Mouse (Mus musculus) MEL (cell line): Measurements from ENCODE around the gene Prss56. TPM values are rescaled to one million over a fixed set of nuclear protein-coding genes. Genes with fewer than 3 reads are reported as not detected.

Experiments
- DNase-seq: peaks from one replicate; pipeline ENCODE4 v3.0.0; 2011; ENCODE audit warnings: low read depth, low spot score
- H3K27ac ChIP-seq: 2 replicates; pipeline ENCODE4 v1.5.1; 2012; ENCODE audit warnings: low read depth, mild to moderate bottlenecking, control low read depth, low read length, moderate library complexity; ENCODE audit not compliant: control insufficient read depth
- H3K27me3 ChIP-seq, 2 experiments: fragments of 150-350 bp in 1 of 2; sonication (generic) in 1 of 2; 2 replicates each; pipeline ENCODE4 v1.6.1; 2012; ENCODE audit warnings: low read length in 2 of 2, mild to moderate bottlenecking in 2 of 2, improper control_type of control experiment in 1 of 2, moderate library complexity in 1 of 2; ENCODE audit not compliant: insufficient read depth in 2 of 2, control insufficient read depth in 1 of 2
- H3K36me3 ChIP-seq, 2 experiments: 2 replicates each; pipeline ENCODE4 v1.6.1; 2012 to 2014; ENCODE audit warnings: low read length in 2 of 2, improper control_type of control experiment in 1 of 2, inconsistent platforms in 1 of 2, mild to moderate bottlenecking in 1 of 2; ENCODE audit not compliant: insufficient read depth in 2 of 2, control insufficient read depth in 1 of 2
- H3K4me1 ChIP-seq, 2 experiments: fragments of 150-350 bp in 1 of 2; sonication (generic) in 1 of 2; 2 replicates each; pipeline ENCODE4 v1.6.1; 2012; ENCODE audit warnings: low read length in 2 of 2, improper control_type of control experiment in 1 of 2, mild to moderate bottlenecking in 1 of 2; ENCODE audit not compliant: insufficient read depth in 2 of 2, control insufficient read depth in 1 of 2
- H3K4me3 ChIP-seq, 2 experiments: fragments of 150-350 bp in 1 of 2; sonication (generic) in 1 of 2; 2 replicates each; pipeline ENCODE4 v1.5.1; 2012; ENCODE audit warnings: low read depth in 2 of 2, low read length in 2 of 2, mild to moderate bottlenecking in 2 of 2, moderate library complexity in 2 of 2, control low read depth in 1 of 2, improper control_type of control experiment in 1 of 2; ENCODE audit not compliant: control insufficient read depth in 1 of 2, insufficient read depth in 1 of 2
- H3K79me2 ChIP-seq: 2 replicates; pipeline ENCODE4 v1.6.1; 2012; ENCODE audit warnings: mild to moderate bottlenecking, low read length, moderate library complexity; ENCODE audit not compliant: control insufficient read depth, poor library complexity, insufficient read depth
- H3K9ac ChIP-seq: 2 replicates; pipeline ENCODE4 v1.6.1; 2012; ENCODE audit warnings: low read depth, mild to moderate bottlenecking, control low read depth, low read length, moderate library complexity; ENCODE audit not compliant: control insufficient read depth, poor library complexity, severe bottlenecking
- H3K9me3 ChIP-seq: fragments of 150-350 bp; sonication (generic); replicated peaks from 2 replicates; pipeline ENCODE4 v1.6.1; 2012; ENCODE audit warnings: mild to moderate bottlenecking, low read length, improper control_type of control experiment, moderate library complexity; ENCODE audit not compliant: insufficient read depth
- BHLHE40 ChIP-seq: IDR thresholded peaks from 2 replicates; pipeline ENCODE4 v1.6.1; 2012; ENCODE audit warnings: low read depth, mild to moderate bottlenecking, inconsistent platforms, low read length, improper control_type of control experiment, borderline replicate concordance
- CHD2 ChIP-seq: IDR thresholded peaks from 2 replicates; pipeline ENCODE4 v1.6.1; 2011; ENCODE audit warnings: low read length, improper control_type of control experiment
- CTCF ChIP-seq, 3 experiments: IDR thresholded peaks in 2 of 3; conservative IDR thresholded peaks in 1 of 3; 2 replicates each; pipeline ENCODE4 v1.5.1; 2011 to 2012; ENCODE audit warnings: low read length in 3 of 3, low read depth in 2 of 3, mild to moderate bottlenecking in 2 of 3, improper control_type of control experiment in 1 of 3, inconsistent platforms in 1 of 3, mixed read lengths in 1 of 3, moderate library complexity in 1 of 3; ENCODE audit not compliant: control insufficient read depth in 1 of 3, insufficient read depth in 1 of 3, poor library complexity in 1 of 3, severe bottlenecking in 1 of 3
- ETS1 ChIP-seq: IDR thresholded peaks from 2 replicates; pipeline ENCODE4 v1.6.1; 2012; ENCODE audit warnings: low read depth, mild to moderate bottlenecking, inconsistent platforms, low read length, improper control_type of control experiment, moderate library complexity
- HCFC1 ChIP-seq: IDR thresholded peaks from 2 replicates; pipeline ENCODE4 v1.6.1; 2012; ENCODE audit warnings: low read depth, mild to moderate bottlenecking, inconsistent platforms, low read length, improper control_type of control experiment, moderate library complexity
- KAT2A ChIP-seq: conservative IDR thresholded peaks from 2 replicates; pipeline ENCODE4 v1.6.1; 2012; ENCODE audit warnings: low read depth, low read length, improper control_type of control experiment, inconsistent platforms
- MAFK ChIP-seq: IDR thresholded peaks from 2 replicates; pipeline ENCODE4 v1.6.1; 2011; ENCODE audit warnings: low read depth, mild to moderate bottlenecking, low read length, improper control_type of control experiment, borderline replicate concordance
- MAX ChIP-seq: IDR thresholded peaks from 2 replicates; pipeline ENCODE4 v1.6.1; 2011; ENCODE audit warnings: low read length, improper control_type of control experiment
- MAZ ChIP-seq: IDR thresholded peaks from 2 replicates; pipeline ENCODE4 v1.6.1; 2012; ENCODE audit warnings: low read depth, mild to moderate bottlenecking, inconsistent platforms, low read length, improper control_type of control experiment
- MXI1 ChIP-seq: IDR thresholded peaks from 2 replicates; pipeline ENCODE4 v1.6.1; 2011; ENCODE audit warnings: mild to moderate bottlenecking, low read depth, low read length, improper control_type of control experiment
- MYB ChIP-seq: IDR thresholded peaks from 2 replicates; pipeline ENCODE4 v1.6.1; 2011; ENCODE audit warnings: mild to moderate bottlenecking, low read depth, low read length, improper control_type of control experiment
- MYC ChIP-seq: IDR thresholded peaks from 2 replicates; pipeline ENCODE4 v1.6.1; 2011; ENCODE audit warnings: low read depth, mild to moderate bottlenecking, low read length, improper control_type of control experiment, moderate library complexity
- NELFE ChIP-seq: IDR thresholded peaks from 2 replicates; pipeline ENCODE4 v1.6.1; 2011; ENCODE audit warnings: low read depth, low read length, improper control_type of control experiment
- POLR2AphosphoS5 ChIP-seq: IDR thresholded peaks from 2 replicates; pipeline ENCODE4 v1.6.1; 2012; ENCODE audit warnings: low read depth, borderline replicate concordance, mild to moderate bottlenecking, inconsistent platforms, low read length, moderate library complexity, mixed read lengths
- SIN3A ChIP-seq: IDR thresholded peaks from 2 replicates; pipeline ENCODE4 v1.6.1; 2012; ENCODE audit warnings: low read length, improper control_type of control experiment, inconsistent platforms
- TCF12 ChIP-seq: IDR thresholded peaks from 2 replicates; pipeline ENCODE4 v1.6.1; 2014; ENCODE audit warnings: low read depth, mild to moderate bottlenecking, inconsistent platforms, low read length, improper control_type of control experiment, moderate library complexity
- USF2 ChIP-seq, 2 experiments: IDR thresholded peaks; 2 replicates each; pipeline ENCODE4 v1.6.1; 2011 to 2012; ENCODE audit warnings: improper control_type of control experiment in 2 of 2, low read length in 2 of 2, borderline replicate concordance in 1 of 2, inconsistent platforms in 1 of 2, low read depth in 1 of 2, mild to moderate bottlenecking in 1 of 2; ENCODE audit not compliant: insufficient read depth in 1 of 2
- ZC3H11A ChIP-seq: IDR thresholded peaks from 2 replicates; pipeline ENCODE4 v1.6.1; 2012; ENCODE audit warnings: low read depth, mild to moderate bottlenecking, inconsistent platforms, low read length, improper control_type of control experiment
- ZKSCAN1 ChIP-seq: IDR thresholded peaks from 2 replicates; pipeline ENCODE4 v1.6.1; 2012; ENCODE audit warnings: low read depth, mild to moderate bottlenecking, inconsistent platforms, low read length, improper control_type of control experiment, moderate library complexity
- polyA plus RNA-seq, 2 experiments: library from polyadenylated mRNA; stranded (reverse) in 1 of 2; unstranded in 1 of 2; fragments of >175 nt in 1 of 2; fragments of >200 nt in 1 of 2; gene quantifications; 2 replicates each; pipeline versions ENCODE4 v1.2.1 to v1.2.4; 2012; ENCODE audit warnings: low replicate concordance in 2 of 2, low read depth in 1 of 2; ENCODE audit not compliant: insufficient read length in 2 of 2, insufficient read depth in 1 of 2, missing spikeins in 1 of 2
- total RNA-seq: library from RNA; depleted of rRNA; stranded (reverse); fragments of 300-350 nt; gene quantifications from 2 replicates; pipeline ENCODE4 v1.2.3, GENCODE M21; 2012

Gene Prss56
- total and polyA plus RNA-seq, 3 experiments = 0.08 TPM; not detected in 2

DNA sequence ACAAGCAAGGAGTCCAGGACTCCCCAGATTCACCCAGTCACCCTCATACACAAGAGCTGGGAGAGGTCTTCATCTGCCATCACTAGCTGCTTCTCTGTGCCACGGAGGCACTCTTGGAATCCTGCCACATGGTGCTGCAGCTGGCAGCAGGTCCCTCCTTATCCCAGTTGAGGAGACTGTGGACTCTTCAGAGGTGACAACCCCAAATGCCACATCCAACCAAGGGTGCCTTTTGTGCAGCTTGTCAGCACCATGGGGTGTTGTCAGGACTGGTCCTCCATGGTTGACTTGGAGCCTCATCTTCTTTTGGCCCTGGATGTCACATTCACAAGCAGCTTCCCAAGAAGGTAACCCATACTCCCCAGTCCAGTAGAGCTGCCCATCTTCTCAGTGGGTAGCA is 18.7 kb downstream of the Prss56 start:
- no peaks in the 10 kb centered on the region for H3K79me2 ChIP-seq

DNA sequence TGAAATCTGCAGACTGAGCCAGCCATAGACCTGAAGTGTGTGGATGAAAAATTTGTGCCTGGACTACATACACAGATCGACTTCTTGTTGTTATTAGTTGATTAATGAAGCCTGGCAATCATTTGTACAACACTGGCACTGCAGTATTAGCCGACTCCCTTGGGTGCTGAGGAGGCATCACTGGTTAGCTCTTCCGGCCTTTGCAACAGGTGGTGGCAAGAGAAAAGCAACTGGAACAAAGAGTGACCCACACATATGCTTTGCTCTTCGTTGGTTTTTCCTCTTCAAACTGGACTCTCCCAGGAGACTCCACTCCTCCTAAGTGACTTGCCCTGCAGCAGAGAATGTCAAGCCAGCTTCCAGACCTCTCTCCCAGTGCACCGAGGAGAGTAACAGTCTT is 20.7 kb downstream of the Prss56 start:
- H3K4me1 ChIP-seq = no peaks in the 10 kb centered on the region
- TF ChIP-seq ZKSCAN1 = no peak
- no peak for TF ChIP-seq KAT2A
- TF ChIP-seq MAZ = no peak
- no peak for TF ChIP-seq USF2 (IDR thresholded peaks at IDR 0.05; ENCODE audit: borderline replicate concordance in 1 of 2, insufficient read depth in 1 of 2, low read depth in 1 of 2, low read length in 2 of 2)
- TF ChIP-seq CHD2 = no peak
- no peak for TF ChIP-seq HCFC1
- no peak for TF ChIP-seq NELFE
- TF ChIP-seq SIN3A = no peak
- no peak for DNase-seq
- no peaks in the 10 kb centered on the region for H3K9me3 ChIP-seq
- H3K4me3 ChIP-seq = no peak overlapping the region
- H3K9ac ChIP-seq = no peak overlapping the region
- H3K27me3 ChIP-seq = peaks cover 0 to 3% of the 10 kb centered on the region in 2 experiments; a peak in 3 of 4 replicates
- no peaks in the 10 kb centered on the region for H3K36me3 ChIP-seq
- no peak overlapping the region for H3K27ac ChIP-seq
- no peaks in the 10 kb centered on the region for H3K79me2 ChIP-seq

More for the DNA sequence above, 18.7 kb downstream of the Prss56 start:
- Histone ChIP-seq H3K36me3 (no peaks in the 10 kb centered on the region), H3K9ac (no peak overlapping the region), H3K27me3 (peaks cover 0 to 11% of the 10 kb centered on the region in 2 experiments), H3K4me1 (no peaks in the 10 kb centered on the region), H3K4me3 (no peak overlapping the region), H3K9me3 (no peaks in the 10 kb centered on the region), H3K27ac (no peak overlapping the region)
- no peak for DNase-seq
- TF ChIP-seq BHLHE40 (no peak), ZC3H11A (no peak)

DNA sequence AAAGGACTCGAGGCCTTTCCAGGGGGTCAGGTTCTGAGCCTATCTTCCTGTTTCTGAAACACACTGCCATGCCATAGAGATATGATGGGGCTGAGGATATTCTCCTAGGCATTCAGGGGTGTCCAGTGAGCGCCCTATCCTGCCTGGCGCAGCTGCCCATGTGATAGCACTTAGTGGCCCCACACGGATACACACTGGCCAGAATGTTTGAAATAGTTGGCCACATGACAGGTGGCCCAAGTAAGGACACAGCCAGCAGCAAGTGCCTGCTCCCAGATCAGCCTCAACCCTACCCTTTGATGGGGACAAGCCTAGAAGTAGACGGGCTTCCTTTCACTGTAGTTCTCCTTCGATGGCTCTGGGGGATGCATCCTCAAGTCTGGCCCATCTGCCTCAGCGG is 21.4 kb downstream of the Prss56 start, which contains the start of gene Chrng:
Chrng (plus strand) TSS at position 193 of the 400 bp plus-strand sequence.
- Histone ChIP-seq H3K4me1 (no peaks in the 10 kb centered on the region), H3K4me3 (no peak within 1 kb of the TSS), H3K9me3 (no peaks in the 10 kb centered on the region), H3K79me2 (no peaks in the 10 kb centered on the region), H3K9ac (no peak within 1 kb of the TSS), H3K27ac (no peak within 1 kb of the TSS), H3K36me3 (no peaks in the 10 kb centered on the region), H3K27me3 (peaks cover 0 to 3% of the 10 kb centered on the region in 2 experiments; a peak in 3 of 4 replicates)
- no peak for TF ChIP-seq TCF12
- no peak for TF ChIP-seq MYB
- no peak for TF ChIP-seq MAX
- TF ChIP-seq MXI1 = no peak
- TF ChIP-seq MAZ = no peak
- TF ChIP-seq ETS1 = no peak
- no peak for TF ChIP-seq NELFE
- TF ChIP-seq MAFK = no peak
- TF ChIP-seq CTCF (IDR thresholded peaks at IDR 0.05 in 2 of 3, conservative IDR thresholded peaks at IDR 0.05 in 1 of 3; ENCODE audit: control insufficient read depth in 1 of 3, insufficient read depth in 1 of 3, low read depth in 2 of 3, low read length in 3 of 3, poor library complexity in 1 of 3, severe bottlenecking in 1 of 3) = no peak
- no peak for TF ChIP-seq POLR2AphosphoS5
- TF ChIP-seq MYC = no peak
- no peak for DNase-seq
